Mouse (Mus musculus): ENCODE measurements at regions not wholly inside any gene's neighbourhood (a gene's known extent, or its start where the extent isn't known, plus 50 kb on each side); places are given as distances from the start of the nearest gene placed in this dataset.

- no peak for TF ChIP-seq CTCF (IDR thresholded peaks at IDR 0.05; ENCODE audit: control insufficient read depth, insufficient read depth, low read length)
- TF ChIP-seq POLR2A (IDR thresholded peaks at IDR 0.05; ENCODE audit: borderline replicate concordance, control insufficient read depth, low read depth, low read length) = no peak
These were observed 358.9 kb downstream of the Xylt1 start for GRCm38 (mm10) chr7:117739706-117740105.

All from bone marrow, adult 2 months (tissue).